Mouse (Mus musculus): ENCODE data around the gene Slco1c1.
"Not testable (repeated sequence)": the region's sequence is repeated elsewhere in the genome, so short reads cannot be mapped to it uniquely, and the experiment has no call there.

Slco1c1 gene

GRCm38 (mm10) chr6:141590598-141591200, 66.5 kb downstream of the Slco1c1 start:
- DNase-seq: not testable (repeated sequence)

GRCm38 (mm10) chr6:141596081-141596480, 71.9 kb downstream of the Slco1c1 start:
- no peak for DNase-seq

GRCm38 (mm10) chr6:141597037-141597436, 72.9 kb downstream of the Slco1c1 start:
- DNase-seq: no peak

GRCm38 (mm10) chr6:141600940-141601339, 76.8 kb downstream of the Slco1c1 start:
- DNase-seq: no peak

- peak; percentile 1 for DNase-seq
Measured at GRCm38 (mm10) chr6:141610702-141611260, 86.6 kb downstream of the Slco1c1 start.

- DNase-seq: no peak
Measured at GRCm38 (mm10) chr6:141614017-141614416, 89.8 kb downstream of the Slco1c1 start.

- DNase-seq: no peak
Measured at GRCm38 (mm10) chr6:141615348-141615747, 91.2 kb downstream of the Slco1c1 start.
